Mouse (Mus musculus) CH12.LX (cell line): ENCODE measurements at regions not wholly inside any gene's neighbourhood (a gene's known extent, or its start where the extent isn't known, plus 50 kb on each side); places are given as distances from the start of the nearest gene placed in this dataset.

Source experiments
- DNase-seq: peaks from one replicate; pipeline ENCODE4 v3.0.0-alpha.2; 2013; ENCODE audit errors: extremely low read depth
- H3K27ac ChIP-seq: 2 replicates; pipeline ENCODE4 v1.5.1; 2012; ENCODE audit warnings: low read depth, mild to moderate bottlenecking, control low read depth, moderate library complexity; ENCODE audit not compliant: insufficient read depth
- H3K27me3 ChIP-seq: replicated peaks from 2 replicates; pipeline ENCODE3; 2012; ENCODE audit warnings: inconsistent platforms
- H3K36me3 ChIP-seq, 2 experiments: replicated peaks in 1 of 2; 2 replicates each; pipeline versions ENCODE3 to v1.6.1; 2012; ENCODE audit warnings: inconsistent platforms in 1 of 2, low read length in 1 of 2, mild to moderate bottlenecking in 1 of 2, mixed read lengths in 1 of 2, moderate library complexity in 1 of 2; ENCODE audit not compliant: control insufficient read depth in 1 of 2, insufficient read depth in 1 of 2
- H3K4me1 ChIP-seq, 2 experiments: 2 replicates each; pipeline ENCODE4 v1.6.1; 2012; ENCODE audit warnings: inconsistent platforms in 1 of 2, moderate library complexity in 1 of 2; ENCODE audit not compliant: insufficient read depth in 2 of 2, control insufficient read depth in 1 of 2
- H3K4me2 ChIP-seq: 2 replicates; pipeline ENCODE4 v1.6.1; 2012; ENCODE audit warnings: low read depth, mild to moderate bottlenecking, control low read depth; ENCODE audit not compliant: poor library complexity, insufficient read depth, severe bottlenecking
- H3K4me3 ChIP-seq, 3 experiments: fragments of 150-350 bp in 1 of 3; sonication (generic) in 1 of 3; replicated peaks in 1 of 3; 2 replicates each; pipeline versions ENCODE3 to v1.5.1; 2011 to 2012; ENCODE audit warnings: low read depth in 2 of 3, low read length in 2 of 3, mild to moderate bottlenecking in 2 of 3, moderate library complexity in 2 of 3, control low read depth in 1 of 3, improper control_type of control experiment in 1 of 3, inconsistent platforms in 1 of 3, mixed read lengths in 1 of 3; ENCODE audit not compliant: poor library complexity in 1 of 3
- H3K79me2 ChIP-seq: replicated peaks from 2 replicates; pipeline ENCODE4 v1.6.1; 2012; ENCODE audit warnings: mild to moderate bottlenecking, moderate library complexity; ENCODE audit not compliant: control insufficient read depth, poor library complexity, insufficient read depth, severe bottlenecking; ENCODE audit errors: extremely low read depth
- H3K9ac ChIP-seq: 2 replicates; pipeline ENCODE4 v1.6.1; 2012; ENCODE audit warnings: low read depth, mild to moderate bottlenecking, control low read depth, moderate library complexity; ENCODE audit not compliant: insufficient read depth
- H3K9me3 ChIP-seq: replicated peaks from 2 replicates; pipeline ENCODE3; 2012; ENCODE audit warnings: low read length, inconsistent platforms, mixed read lengths
- CHD1 ChIP-seq: IDR thresholded peaks from 2 replicates; pipeline ENCODE4 v1.6.1; 2012; ENCODE audit warnings: low read depth, low read length, improper control_type of control experiment, inconsistent platforms
- E2F4 ChIP-seq: IDR thresholded peaks from 2 replicates; pipeline ENCODE4 v1.6.1; 2011; ENCODE audit warnings: low read depth, low read length, improper control_type of control experiment; ENCODE audit not compliant: insufficient replicate concordance
- ELF1 ChIP-seq: IDR thresholded peaks from 2 replicates; pipeline ENCODE4 v1.6.1; 2014; ENCODE audit warnings: low read depth, mild to moderate bottlenecking, inconsistent platforms, low read length, improper control_type of control experiment
- JUN ChIP-seq: IDR thresholded peaks from 2 replicates; pipeline ENCODE4 v1.6.1; 2011; ENCODE audit warnings: low read depth, mild to moderate bottlenecking, low read length, improper control_type of control experiment, moderate library complexity; ENCODE audit not compliant: insufficient read depth
- MAX ChIP-seq: IDR thresholded peaks from 2 replicates; pipeline ENCODE4 v1.6.1; 2011; ENCODE audit warnings: low read length, improper control_type of control experiment
- MAZ ChIP-seq: IDR thresholded peaks from 2 replicates; pipeline ENCODE4 v1.6.1; 2012; ENCODE audit warnings: low read depth, mild to moderate bottlenecking, inconsistent platforms, low read length, improper control_type of control experiment, moderate library complexity
- MXI1 ChIP-seq: IDR thresholded peaks from 2 replicates; pipeline ENCODE4 v1.6.1; 2011; ENCODE audit warnings: mild to moderate bottlenecking, low read depth, low read length, improper control_type of control experiment
- MYC ChIP-seq: IDR thresholded peaks from 2 replicates; pipeline ENCODE4 v1.6.1; 2011; ENCODE audit warnings: low read depth, mild to moderate bottlenecking, improper control_type of control experiment, low read length
- NRF1 ChIP-seq: IDR thresholded peaks from 2 replicates; pipeline ENCODE4 v1.6.1; 2014; ENCODE audit warnings: low read depth, mild to moderate bottlenecking, inconsistent platforms, low read length, improper control_type of control experiment, moderate library complexity
- PAX5 ChIP-seq: IDR thresholded peaks from 2 replicates; pipeline ENCODE4 v1.6.1; 2012; ENCODE audit warnings: low read length, inconsistent platforms, mixed read lengths
- POLR2A ChIP-seq: IDR thresholded peaks from 2 replicates; pipeline ENCODE4 v1.6.1; 2011; ENCODE audit warnings: low read depth, mild to moderate bottlenecking, improper control_type of control experiment, low read length
- POLR2AphosphoS2 ChIP-seq: IDR thresholded peaks from 2 replicates; pipeline ENCODE4 v1.6.1; 2011; ENCODE audit warnings: low read depth, low read length, improper control_type of control experiment
- RAD21 ChIP-seq: IDR thresholded peaks from 2 replicates; pipeline ENCODE4 v1.6.1; 2011; ENCODE audit warnings: low read depth, mild to moderate bottlenecking, low read length, improper control_type of control experiment, moderate library complexity
- RCOR1 ChIP-seq: conservative IDR thresholded peaks from 2 replicates; pipeline ENCODE4 v1.6.1; 2012; ENCODE audit warnings: low read depth, mild to moderate bottlenecking, inconsistent platforms, low read length, improper control_type of control experiment
- SMC3 ChIP-seq: IDR thresholded peaks from 2 replicates; pipeline ENCODE4 v1.6.1; 2011; ENCODE audit warnings: low read depth, low read length, improper control_type of control experiment
- ZKSCAN1 ChIP-seq: IDR thresholded peaks from 2 replicates; pipeline ENCODE4 v1.6.1; 2012; ENCODE audit warnings: low read depth, inconsistent platforms, low read length, improper control_type of control experiment, borderline replicate concordance
- ZMIZ1 ChIP-seq: IDR thresholded peaks from 2 replicates; pipeline ENCODE4 v1.6.1; 2012; ENCODE audit warnings: low read depth, mild to moderate bottlenecking, inconsistent platforms, low read length, improper control_type of control experiment
- ZNF384 ChIP-seq: IDR thresholded peaks from 2 replicates; pipeline ENCODE4 v1.6.1; 2012; ENCODE audit warnings: low read depth, low read length, improper control_type of control experiment, inconsistent platforms
- dilution Hi-C: fragments of 300-500 bp; cut with MboI; formaldehyde crosslinking; loops from 2 replicates; pipeline ENCODE4 v1.14.3; 2020; ENCODE audit warnings: low sequenced_read_pairs; ENCODE audit not compliant: extremely low pct_unique_long_range_greater_than_20kb, extremely low pct_ligation_motif_present
- in situ Hi-C: fragments of 300-500 bp; cut with MboI; formaldehyde crosslinking; loops from 3 replicates; pipeline ENCODE4 v1.14.3; 2019; ENCODE audit warnings: low sequenced_read_pairs, low pct_ligation_motif_present, low pct_unique_long_range_greater_than_20kb, mixed read lengths

- dilution Hi-C loops (no loop called here), in situ Hi-C loops (no loop called here)
- H3K4me2 ChIP-seq, result no peak overlapping the region
- H3K9me3 ChIP-seq, result peaks cover 16% of the 10 kb centered on the region
- no peak for TF ChIP-seq ZNF384
- no peak for TF ChIP-seq MYC
- no peak for TF ChIP-seq MAZ
- no peak for TF ChIP-seq MXI1
- no peak for TF ChIP-seq ZMIZ1
- no peak overlapping the region for H3K27ac ChIP-seq
- H3K9ac ChIP-seq, result no peak overlapping the region
- no peaks in the 10 kb centered on the region for H3K79me2 ChIP-seq
- H3K27me3 ChIP-seq, result no peaks in the 10 kb centered on the region
- H3K4me1 ChIP-seq, result no peaks in the 10 kb centered on the region
- H3K36me3 ChIP-seq, result no peaks in the 10 kb centered on the region
- no peak overlapping the region for H3K4me3 ChIP-seq
- DNase-seq, result no peak
These were observed 333.5 kb upstream of the Lsamp start for GRCm38 (mm10) chr16:39650616-39651015.

- Histone ChIP-seq H3K4me1 (no peaks in the 10 kb centered on the region), H3K9ac (no peak overlapping the region), H3K4me3 (no peak overlapping the region), H3K9me3 (peaks cover 22% of the 10 kb centered on the region), H3K27me3 (no peaks in the 10 kb centered on the region), H3K27ac (no peak overlapping the region), H3K36me3 (no peaks in the 10 kb centered on the region), H3K79me2 (no peaks in the 10 kb centered on the region), H3K4me2 (no peak overlapping the region)
- dilution Hi-C loops (no loop called here), in situ Hi-C loops (no loop called here)
- TF ChIP-seq SMC3 (no peak), MAX (no peak), CHD1 (no peak), E2F4 (no peak), ELF1 (no peak), NRF1 (no peak), POLR2A (no peak), RCOR1 (no peak), RAD21 (no peak), MAZ (no peak), PAX5 (no peak), ZNF384 (no peak), JUN (no peak), ZKSCAN1 (no peak), POLR2AphosphoS2 (no peak)
- DNase-seq, result no peak
These were observed 316.3 kb upstream of the Lsamp start for GRCm38 (mm10) chr16:39667905-39668304.
